Mouse (Mus musculus) thymus, postnatal 25 days (tissue): ENCODE results near the gene Nod2.

Experiments used
- DNase-seq: peaks from one replicate; pipeline ENCODE4 v3.0.0; 2022

Nod2 gene

DNA sequence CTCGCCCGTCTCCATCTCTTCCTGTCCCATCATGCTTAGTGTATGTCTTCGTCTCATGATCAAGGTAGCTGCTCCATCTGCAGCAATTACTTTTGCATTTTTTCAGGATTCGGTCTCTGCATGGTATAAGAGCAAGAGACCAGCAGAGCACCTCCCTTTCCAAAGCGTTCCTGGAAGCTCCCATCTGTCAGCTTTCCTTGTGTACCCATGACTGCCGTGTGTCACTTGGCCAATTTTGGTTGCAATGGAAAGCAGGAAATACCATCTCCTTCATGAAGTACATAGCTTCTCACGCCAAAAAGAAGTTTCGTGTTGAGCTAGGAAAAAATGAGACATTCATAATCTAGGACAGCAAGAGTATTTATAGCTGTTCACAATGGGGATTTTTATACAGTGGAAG, 33.9 kb downstream of the Nod2 start:
- DNase-seq, result no peak

DNA sequence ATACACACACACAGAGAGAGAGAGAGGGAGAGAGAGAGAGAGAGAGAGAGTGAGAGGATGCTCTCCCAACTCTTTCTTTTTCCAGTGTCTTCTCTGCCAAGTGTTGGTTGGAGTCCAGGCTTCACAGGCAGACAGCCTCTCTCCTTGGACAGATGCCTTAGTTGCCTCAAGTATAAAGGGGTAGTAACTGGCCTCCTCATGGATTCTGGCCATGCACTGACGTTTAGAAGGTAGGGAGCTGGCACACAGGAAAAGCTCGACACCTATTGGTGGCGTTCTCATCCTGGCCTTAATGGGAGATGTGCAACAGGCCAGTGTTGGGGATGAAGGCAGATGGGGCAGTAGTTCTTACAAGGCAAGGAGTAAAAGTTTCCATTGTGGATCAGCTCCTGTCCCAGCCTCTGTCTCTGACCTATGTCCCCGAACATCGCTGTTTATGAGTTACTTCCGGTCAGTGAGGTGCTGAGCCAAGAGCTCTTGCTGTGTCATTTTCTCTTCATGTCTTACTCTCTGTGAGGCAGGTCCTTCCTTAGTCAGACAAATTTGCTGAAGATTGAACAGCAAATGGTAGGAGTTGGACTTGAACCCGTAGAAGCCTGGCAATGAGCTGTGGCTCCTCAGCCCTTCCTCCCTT, 36.7 kb downstream of the Nod2 start:
- no peak for DNase-seq

DNA sequence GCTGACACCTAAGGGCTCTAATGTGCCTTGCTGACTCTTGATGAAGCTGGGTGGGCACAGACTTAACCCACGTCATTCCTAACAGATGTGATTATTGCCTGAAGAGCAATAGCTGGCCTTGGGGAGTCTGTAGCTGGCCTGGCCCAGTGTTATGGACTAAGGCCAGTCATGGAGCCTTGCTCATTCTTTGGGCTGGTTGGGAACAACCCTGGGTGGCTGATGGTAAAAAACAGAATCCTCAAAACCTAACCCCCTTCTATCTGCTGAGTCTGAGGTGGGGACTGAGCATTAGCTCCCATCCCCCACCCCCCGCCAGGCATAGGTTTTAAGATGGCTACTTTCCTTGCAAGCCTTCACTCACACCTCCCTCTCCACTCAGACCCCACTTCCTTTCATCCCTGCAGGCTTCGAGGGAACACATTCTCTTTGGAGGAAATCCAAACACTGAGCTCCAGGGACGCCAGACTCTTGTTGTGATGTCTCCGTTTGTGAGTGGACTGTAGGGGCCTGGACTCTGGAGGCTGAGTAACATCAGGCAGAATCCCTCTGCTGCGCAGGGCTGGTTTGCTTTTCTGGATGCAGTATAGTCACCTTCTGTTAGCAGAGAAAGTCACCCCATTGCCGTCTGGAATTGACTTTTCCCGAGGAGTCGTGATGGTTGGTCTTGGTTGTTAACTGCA, 39.3 kb downstream of the Nod2 start:
- DNase-seq, result no peak

DNA sequence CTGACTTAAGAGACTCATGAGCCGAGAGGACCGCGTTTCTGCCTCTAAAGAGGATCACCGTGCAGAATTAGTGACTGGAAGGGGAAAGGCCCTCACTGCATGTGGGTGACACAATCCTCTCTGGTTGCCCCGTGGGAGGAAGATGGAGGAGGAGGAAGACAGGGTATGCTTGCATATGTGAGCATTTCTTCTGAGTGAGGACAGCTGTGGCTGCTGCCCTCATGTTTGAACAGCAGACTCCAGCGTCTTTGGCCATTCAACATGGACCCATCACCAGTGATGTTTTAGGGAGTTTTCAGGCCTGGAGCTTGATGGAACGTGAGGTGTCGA, 39.8 kb downstream of the Nod2 start:
- no peak for DNase-seq

DNA sequence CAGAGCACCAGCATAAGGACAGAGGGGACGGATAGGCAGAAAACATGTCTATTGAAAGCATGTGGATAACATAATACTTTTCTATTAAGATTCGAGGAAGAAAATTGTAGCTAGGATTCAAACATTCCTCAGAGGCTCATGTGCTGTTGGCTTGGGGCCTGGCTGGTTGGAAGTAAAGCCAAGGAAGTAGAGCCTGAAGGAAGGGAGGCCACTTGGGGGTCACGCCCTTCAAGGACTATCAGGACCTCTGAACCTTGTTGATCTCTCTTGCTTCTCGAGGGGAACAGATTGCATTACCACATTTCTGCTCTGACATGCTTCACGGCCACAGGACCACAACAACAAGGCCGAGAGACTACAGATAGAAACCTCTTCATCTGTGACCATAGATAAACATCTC, 42.0 kb downstream of the Nod2 start:
- DNase-seq, result no peak

DNA sequence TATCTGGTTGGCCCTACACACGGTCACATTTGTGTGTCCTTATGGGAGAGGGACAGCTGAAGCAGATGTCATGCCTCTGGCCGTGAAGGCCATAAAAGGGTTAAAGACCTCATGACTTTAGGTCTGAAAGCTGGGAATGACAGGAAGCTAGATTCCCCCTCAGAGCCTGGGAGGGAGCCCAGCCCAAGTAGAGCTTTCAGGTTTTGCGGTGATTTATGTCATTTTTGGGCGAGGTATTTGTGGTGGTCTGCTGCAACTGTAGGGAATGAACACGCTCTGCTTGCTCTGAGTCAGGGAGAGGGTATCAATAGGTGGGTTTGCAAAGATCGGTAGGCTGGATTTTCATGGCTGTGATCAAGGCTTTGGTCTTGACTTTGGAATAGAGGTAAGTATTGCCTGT, 42.8 kb downstream of the Nod2 start:
- DNase-seq, result no peak

DNA sequence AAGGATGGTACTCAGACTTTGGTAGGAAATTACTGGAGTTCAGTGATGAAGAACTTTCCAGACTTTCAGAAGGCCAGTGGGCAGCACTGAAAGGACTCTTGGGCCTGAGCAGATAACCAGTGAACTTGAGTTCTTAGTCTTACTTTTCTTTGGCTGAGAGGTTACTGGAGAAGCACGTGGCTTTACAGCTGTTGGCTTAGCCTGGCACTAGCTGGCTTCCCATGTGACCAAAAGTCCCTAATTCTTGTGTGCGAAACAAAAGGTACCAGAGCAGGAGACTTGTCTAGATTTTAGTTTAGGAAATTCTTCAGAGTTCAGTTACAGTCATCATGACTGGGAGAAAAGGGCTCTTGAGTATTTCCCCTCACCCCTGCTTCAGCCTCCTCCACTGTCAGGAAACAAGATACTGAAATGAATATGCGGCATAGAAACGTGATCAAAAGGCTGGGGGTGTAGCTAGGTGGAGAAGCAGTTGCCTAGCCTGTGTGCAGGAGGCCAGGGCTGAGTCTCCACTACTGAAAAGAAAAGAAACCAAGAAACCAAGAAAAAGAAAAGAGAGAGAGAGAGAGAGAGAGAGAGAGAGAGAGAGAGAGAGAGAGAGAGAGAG, 44.3 kb downstream of the Nod2 start:
- peak; percentile 51 for DNase-seq

DNA sequence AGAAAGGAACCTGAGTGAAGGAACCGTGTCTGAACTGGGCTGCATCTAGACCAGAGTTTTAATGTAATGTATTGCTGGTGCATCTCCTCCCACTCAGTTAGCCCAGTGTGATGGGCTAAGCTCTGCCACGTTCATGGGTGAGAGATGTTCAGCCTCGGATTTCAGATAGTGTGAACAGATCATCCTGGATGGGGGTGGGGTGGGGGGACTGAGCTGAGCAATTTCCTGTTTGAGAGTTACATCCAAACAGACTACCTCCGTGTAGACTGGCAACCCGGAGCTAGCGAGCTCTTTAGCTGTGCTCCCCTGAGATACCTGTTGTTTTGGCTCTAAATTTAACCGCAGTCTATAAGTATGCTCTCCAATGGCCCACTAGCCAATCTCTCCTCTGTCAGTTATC, 44.8 kb downstream of the Nod2 start:
- peak; percentile 50 for DNase-seq

DNA sequence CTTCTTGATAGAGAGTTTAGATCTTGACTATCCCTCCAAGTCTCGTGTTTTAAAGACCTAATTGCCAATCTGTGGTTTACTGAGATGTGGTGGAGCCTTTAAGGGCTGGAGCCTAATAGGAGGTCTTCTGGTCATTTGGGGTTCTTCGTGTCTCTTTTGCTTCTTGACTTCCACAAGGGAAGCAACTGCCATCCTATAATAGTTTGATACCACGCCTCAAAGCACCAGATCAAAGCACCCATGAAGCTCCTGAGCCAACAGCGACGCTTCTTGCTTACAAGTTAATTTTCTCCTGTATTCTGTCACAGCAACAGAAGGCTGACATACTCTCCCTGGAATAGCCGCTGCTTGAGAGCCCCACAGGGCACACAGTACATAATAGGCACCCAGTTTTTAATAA, 45.8 kb downstream of the Nod2 start:
- no peak for DNase-seq

DNA sequence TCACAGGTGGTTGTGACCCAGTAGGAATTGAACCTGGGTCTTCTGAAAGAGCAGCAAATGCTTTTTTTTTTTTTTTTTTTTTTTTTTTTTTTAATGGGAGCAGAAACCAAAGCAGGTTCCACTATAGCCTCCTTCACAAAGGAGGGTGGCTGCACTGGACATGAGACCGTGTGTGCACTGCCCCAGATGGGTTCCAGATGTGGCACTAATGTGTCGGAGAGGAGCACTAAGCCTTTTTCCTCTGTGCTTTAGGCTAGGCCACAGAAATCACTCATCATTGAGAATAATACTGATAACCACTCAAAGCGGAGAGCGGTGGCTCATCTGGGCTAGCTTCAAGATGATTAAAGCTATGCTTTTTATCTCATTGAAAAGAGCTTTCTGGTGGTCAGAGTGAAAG, 46.3 kb downstream of the Nod2 start:
- no peak for DNase-seq

DNA sequence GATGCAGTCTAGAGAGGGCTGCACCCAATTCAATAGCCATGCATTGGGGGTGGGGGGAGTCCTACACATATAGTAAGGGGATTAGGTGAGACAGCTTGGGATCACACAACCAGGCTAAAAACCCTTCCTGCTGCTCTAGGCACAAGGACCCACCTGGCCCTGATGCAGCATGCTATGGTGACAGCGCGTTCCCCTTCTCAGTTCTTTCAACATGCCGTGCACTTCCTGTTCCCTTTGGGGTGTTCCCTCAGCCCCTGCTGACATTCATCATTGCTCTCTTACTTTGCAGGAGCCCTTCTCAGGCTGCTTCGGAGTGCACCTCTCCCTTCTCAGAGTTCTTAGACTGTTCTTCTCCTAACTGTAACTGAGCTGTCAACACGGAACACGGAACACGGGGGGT, 47.2 kb downstream of the Nod2 start:
- DNase-seq, result peak; percentile 76

DNA sequence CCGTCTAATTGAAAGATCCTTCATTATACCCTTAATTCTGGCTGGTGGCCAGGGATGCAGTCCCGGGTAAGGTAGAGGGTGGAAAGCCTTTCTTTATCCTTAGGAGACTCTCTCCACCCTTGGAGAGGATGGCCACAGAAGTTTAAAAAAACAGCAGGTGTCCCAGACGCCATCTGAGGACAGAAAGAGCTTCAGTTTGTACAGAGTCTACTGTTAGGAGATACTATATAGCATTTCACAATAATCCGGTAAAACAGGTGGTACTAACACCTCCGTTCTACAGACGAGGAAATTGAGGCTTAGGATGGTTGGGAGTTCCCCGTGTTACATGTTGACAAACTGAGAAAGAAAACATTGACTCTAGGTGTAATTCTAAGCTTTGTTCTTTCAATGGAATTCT, 49.1 kb downstream of the Nod2 start:
- DNase-seq, result no peak

DNA sequence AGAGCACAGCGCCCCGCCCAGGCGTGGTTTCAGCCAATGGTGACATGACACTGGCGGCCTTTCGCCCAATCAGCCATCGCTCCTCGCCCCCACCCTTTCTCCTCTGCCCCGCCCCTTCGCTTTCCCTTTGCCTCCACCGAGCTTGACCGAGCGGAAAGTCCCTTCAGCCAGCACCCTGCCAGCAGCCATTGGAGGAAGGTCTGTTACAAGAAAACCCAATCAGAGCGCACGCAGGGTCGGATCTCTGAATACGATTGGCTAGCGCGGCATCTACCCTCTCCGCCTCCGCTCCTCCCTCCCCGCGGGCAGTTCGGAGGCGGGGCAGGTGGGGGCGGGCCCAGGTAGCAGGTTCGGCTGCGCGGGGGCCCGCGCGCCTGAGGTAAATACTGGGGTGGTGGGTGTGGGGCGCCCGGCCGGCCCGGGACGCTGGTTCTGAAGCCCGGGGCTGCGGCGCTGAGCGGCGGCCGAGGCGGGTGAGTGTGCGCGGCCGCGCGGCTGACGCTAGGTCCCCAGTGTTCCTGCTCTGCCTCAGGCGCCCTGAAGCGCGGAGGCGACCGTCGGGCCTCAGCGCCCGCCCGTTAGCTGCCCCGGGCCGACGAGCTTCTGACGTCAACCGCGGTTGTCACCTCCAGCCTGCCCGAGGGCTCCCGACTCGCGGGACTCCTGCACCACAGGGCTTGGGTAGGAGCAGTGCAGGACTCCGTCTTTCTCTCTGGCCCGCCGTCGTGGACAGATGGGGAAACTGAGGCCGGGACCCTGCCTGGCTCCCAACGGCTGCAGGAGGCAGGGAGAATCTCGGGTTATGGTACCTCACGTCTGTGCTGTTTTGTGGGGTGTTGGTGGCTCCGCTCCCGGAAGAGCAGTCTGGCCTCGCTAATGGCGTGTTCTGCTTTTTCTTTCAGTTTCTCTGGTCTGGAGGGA, 49.9 kb downstream of the Nod2 start, which contains the start of gene Cyld:
Gene Cyld (plus strand): TSS at position 308 of the 921 bp plus-strand sequence.
- peak; percentile 97 for DNase-seq

DNA sequence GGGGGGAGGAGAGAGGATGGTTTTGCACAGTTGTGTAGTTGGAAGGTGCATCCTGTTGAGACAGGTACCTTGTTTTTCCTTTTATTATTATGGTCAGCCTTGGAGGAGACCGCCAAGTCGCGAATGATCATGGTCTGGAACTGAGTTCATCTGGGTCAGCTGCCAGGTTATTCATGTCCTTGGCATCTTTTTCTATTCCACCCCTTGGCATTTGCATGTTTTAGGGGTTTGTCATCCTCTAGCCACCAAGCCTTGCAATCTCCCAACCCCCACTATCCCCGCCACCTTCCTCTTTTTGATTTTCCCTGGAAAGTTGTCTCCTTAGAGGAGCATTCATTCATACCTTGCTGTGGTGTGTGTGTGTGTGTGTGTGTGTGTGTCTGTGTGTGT, 50.5 kb downstream of the Nod2 start:
- DNase-seq, result no peak

DNA sequence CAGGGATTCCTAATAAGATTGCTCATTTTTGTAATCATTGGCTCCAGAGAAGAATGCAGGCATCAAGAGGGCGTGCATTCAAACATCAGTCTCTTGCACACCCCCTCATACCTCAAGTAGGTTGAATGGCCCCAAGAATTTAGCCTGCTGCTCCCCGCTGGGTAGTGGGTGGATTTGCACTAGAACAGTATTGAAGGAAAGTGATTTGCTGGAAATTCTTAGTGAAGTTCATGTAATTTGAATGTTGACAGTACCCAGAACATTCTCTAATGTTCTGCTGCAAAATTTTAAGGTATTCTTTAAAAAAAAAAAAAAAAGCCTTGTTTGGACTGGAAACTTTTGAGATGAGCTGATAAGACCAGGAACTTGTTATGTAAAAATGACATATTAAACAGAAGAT, 50.9 kb downstream of the Nod2 start:
- DNase-seq, result no peak

DNA sequence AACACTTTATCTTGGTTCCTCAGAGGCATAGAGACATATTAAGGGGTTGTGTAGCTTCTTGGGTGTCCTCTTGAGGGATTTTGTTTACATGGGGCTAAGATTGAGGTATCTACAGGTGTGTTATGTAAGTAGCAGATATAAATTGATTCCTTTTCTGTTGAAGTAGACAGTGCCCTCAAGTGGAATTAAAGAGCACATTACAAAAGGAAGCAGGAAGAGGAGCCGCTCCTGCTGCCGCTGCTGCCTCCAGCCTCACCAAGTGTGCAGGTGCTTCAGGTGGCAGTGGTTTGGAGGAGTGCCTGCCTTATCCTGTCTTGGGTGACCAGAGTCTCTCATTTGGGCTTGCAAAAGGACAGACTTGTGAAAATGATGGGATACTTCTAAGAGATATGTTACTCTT, 54.5 kb downstream of the Nod2 start:
- peak; percentile 50 for DNase-seq

DNA sequence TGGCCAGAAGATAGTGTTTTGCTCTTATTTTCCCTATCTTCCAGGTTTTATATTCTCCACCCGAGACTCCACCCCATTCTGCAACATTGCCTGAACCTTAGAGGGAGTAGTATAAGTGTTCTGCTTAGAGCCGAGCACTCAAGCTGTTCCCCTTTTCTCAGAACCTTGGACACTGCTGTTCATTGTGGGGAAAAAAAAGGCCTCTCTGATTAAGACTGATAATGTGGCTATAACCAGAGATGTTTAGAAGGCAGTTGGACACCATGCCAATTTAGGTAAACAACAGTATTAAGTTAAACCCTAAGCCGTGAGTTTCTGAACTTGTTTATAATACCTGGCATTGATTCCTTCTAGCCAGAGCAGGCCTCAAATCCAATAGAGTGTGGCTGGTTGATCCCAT, 55.7 kb downstream of the Nod2 start:
- DNase-seq, result no peak

DNA sequence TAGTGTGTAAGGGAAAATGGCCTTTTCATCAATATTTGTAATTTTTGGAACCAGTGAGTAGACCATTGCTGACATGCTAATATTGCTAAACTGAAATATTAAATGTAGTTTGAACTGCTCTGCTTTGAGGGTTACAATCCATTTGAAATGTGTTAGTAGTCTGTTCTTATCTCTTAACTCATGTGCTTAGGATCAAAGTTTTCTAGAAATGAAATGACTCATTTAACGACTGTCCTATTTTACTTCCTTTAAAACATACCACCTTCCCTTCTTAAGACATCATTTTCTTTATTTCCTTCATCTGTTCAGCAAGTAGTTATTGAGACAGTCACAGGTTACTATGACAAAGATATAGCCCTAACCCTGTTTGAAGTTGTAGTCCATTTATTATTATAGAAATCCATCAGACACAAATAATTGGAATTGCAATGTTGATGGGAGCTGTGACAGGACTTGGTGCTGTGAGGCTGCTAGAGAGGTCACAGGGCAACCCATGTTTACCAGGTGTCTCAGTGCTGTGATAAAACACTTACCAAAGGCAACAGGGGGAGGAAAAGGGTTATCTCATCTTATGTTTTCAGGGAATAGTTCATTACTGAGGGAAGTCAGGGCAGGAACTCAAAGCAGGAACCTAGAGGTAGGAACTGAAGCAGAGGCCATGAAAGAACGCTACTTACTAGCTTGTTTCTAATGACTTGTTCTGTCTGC, 76.3 kb downstream of the Nod2 start:
- no peak for DNase-seq
